Mouse (Mus musculus) heart, embryonic 11.5 days (tissue): ENCODE results near the gene Tmem219. TPM values are rescaled to one million over a fixed set of nuclear protein-coding genes. Genes with fewer than 3 reads are reported as not detected.
A peak's percentile ranks its signal among the peaks of the same experiment; 100 is the strongest.

Experiments
- ATAC-seq: fragments of 200-750 bp; cut with Nextera tagmentation; replicated peaks from 2 replicates; pipeline ENCODE4 v1.8.0; 2017; ENCODE audit warnings: moderate library complexity; ENCODE audit not compliant: insufficient number of reproducible peaks, low FRiP score, low TSS enrichment
- H3K27ac ChIP-seq: fragments of 300-500 bp; sonication (generic); 2 replicates; pipeline ENCODE4 v1.5.1; 2014; ENCODE audit warnings: mild to moderate bottlenecking, low read depth, low read length
- H3K27me3 ChIP-seq: fragments of 300-500 bp; sonication (generic); 2 replicates; pipeline ENCODE4 v1.6.1; 2014; ENCODE audit warnings: mild to moderate bottlenecking, low read length, mixed read lengths; ENCODE audit not compliant: control insufficient read depth, insufficient read depth
- H3K36me3 ChIP-seq: fragments of 300-500 bp; sonication (generic); 2 replicates; pipeline ENCODE4 v1.6.1; 2014; ENCODE audit warnings: mild to moderate bottlenecking, low read length, moderate library complexity, mixed read lengths; ENCODE audit not compliant: control insufficient read depth, insufficient read depth
- H3K4me1 ChIP-seq: fragments of 300-500 bp; sonication (generic); 2 replicates; pipeline ENCODE4 v1.6.1; 2014; ENCODE audit warnings: low read length; ENCODE audit not compliant: control insufficient read depth, insufficient read depth
- H3K4me2 ChIP-seq: fragments of 300-500 bp; sonication (generic); 2 replicates; pipeline ENCODE4 v1.6.1; 2014; ENCODE audit warnings: mild to moderate bottlenecking, moderate library complexity
- H3K4me3 ChIP-seq: fragments of 300-500 bp; sonication (generic); 2 replicates; pipeline ENCODE4 v1.5.1; 2014; ENCODE audit warnings: low read depth, low read length
- H3K9ac ChIP-seq: fragments of 300-500 bp; sonication (generic); 2 replicates; pipeline ENCODE4 v1.6.1; 2014; ENCODE audit warnings: mild to moderate bottlenecking, low read depth, low read length, moderate library complexity
- H3K9me3 ChIP-seq: fragments of 300-500 bp; sonication (generic); replicated peaks from 2 replicates; pipeline ENCODE4 v1.6.1; 2016; ENCODE audit warnings: low read length; ENCODE audit not compliant: control insufficient read depth
- WGBS: fragments of 180-500 bp; shearing (Covaris S2); extraction: QIAGEN DNeasy Blood & Tissue Kit; methylation state at CpG from one replicate; pipeline ENCODE4 v1.1.7; 2014; ENCODE audit not compliant: insufficient replicate concordance; 5-methylcytosine and 5-hydroxymethylcytosine counted together
- polyA plus RNA-seq: library from polyadenylated mRNA; unstranded; fragments of >200 nt; fragmentation: Nextera tagmentation; extraction: Ambion mirVana; gene quantifications from 2 replicates; pipeline ENCODE4 v1.2.1, GENCODE M21; 2014

Gene Tmem219
- 13.5 and 18.3 TPM in 2 replicates for polyA plus RNA-seq

- Histone ChIP-seq H3K27ac (no peak within 1 kb of the TSS), H3K9me3 (no peaks in the 10 kb centered on the region)
These were observed at the start of gene Tmem219 for GRCm38 (mm10) chr7:126922624-126923060. Gene Tmem219, minus strand, starts transcription at chr7:126922917.

GRCm38 (mm10) chr7:126967361-126967760 lies 44.6 kb upstream of the Tmem219 start:
- Histone ChIP-seq H3K27me3 (peaks cover 21% of the 10 kb centered on the region), H3K4me1 (no peaks in the 10 kb centered on the region), H3K4me2 (no peak overlapping the region), H3K4me3 (no peak overlapping the region), H3K9me3 (no peaks in the 10 kb centered on the region), H3K27ac (no peak overlapping the region), H3K36me3 (no peaks in the 10 kb centered on the region), H3K9ac (no peak overlapping the region)
- ATAC-seq: no peak
- WGBS: 55% methylated on average over 6 of the region's 6 CpGs

More at GRCm38 (mm10) chr7:126922624-126923060, at the start of gene Tmem219:
- Histone ChIP-seq H3K4me1 (no peaks in the 10 kb centered on the region), H3K9ac (no peak within 1 kb of the TSS; the same call in 1 of the 2 replicates), H3K4me2 (no peak within 1 kb of the TSS), H3K27me3 (no peaks in the 10 kb centered on the region), H3K36me3 (no peaks in the 10 kb centered on the region), H3K4me3 (no peak within 1 kb of the TSS)
- WGBS: 56% methylated on average over 5 of the region's 5 CpGs
- ATAC-seq: no peak

- H3K27ac ChIP-seq: no peak overlapping the region
- H3K9me3 ChIP-seq: no peaks in the 10 kb centered on the region
- no peaks in the 10 kb centered on the region for H3K4me1 ChIP-seq
- no peak overlapping the region for H3K4me2 ChIP-seq
- H3K27me3 ChIP-seq: peaks cover 24% of the 10 kb centered on the region
- no peak for ATAC-seq
- no peak overlapping the region for H3K9ac ChIP-seq
- WGBS: 58% methylated on average over 3 of the region's 3 CpGs
- H3K36me3 ChIP-seq: no peaks in the 10 kb centered on the region
- H3K4me3 ChIP-seq: no peak overlapping the region
These were observed 42.9 kb upstream of the Tmem219 start for GRCm38 (mm10) chr7:126965568-126965967.

GRCm38 (mm10) chr7:126963548-126964286 lies 41.0 kb upstream of the Tmem219 start:
- Histone ChIP-seq H3K4me3 (no peak overlapping the region), H3K27me3 (peaks cover 24% of the 10 kb centered on the region), H3K4me1 (no peaks in the 10 kb centered on the region), H3K9ac (no peak overlapping the region), H3K27ac (no peak overlapping the region), H3K9me3 (no peaks in the 10 kb centered on the region), H3K36me3 (no peaks in the 10 kb centered on the region), H3K4me2 (peak overlapping the region; percentile 21)
- ATAC-seq: no peak
- 27% methylated on average over 19 of the region's 19 CpGs for WGBS

GRCm38 (mm10) chr7:126961965-126962364 lies 39.2 kb upstream of the Tmem219 start:
- no peak for ATAC-seq
- no peak overlapping the region for H3K9ac ChIP-seq
- no peak overlapping the region for H3K27ac ChIP-seq
- H3K4me3 ChIP-seq: no peak overlapping the region
- WGBS: 69% methylated on average over 4 of the region's 4 CpGs
- no peaks in the 10 kb centered on the region for H3K4me1 ChIP-seq
- peaks cover 24% of the 10 kb centered on the region for H3K27me3 ChIP-seq
- no peak overlapping the region for H3K4me2 ChIP-seq
- no peaks in the 10 kb centered on the region for H3K9me3 ChIP-seq
- H3K36me3 ChIP-seq: no peaks in the 10 kb centered on the region

- Histone ChIP-seq H3K4me1 (no peaks in the 10 kb centered on the region), H3K4me2 (no peak overlapping the region), H3K9ac (no peak overlapping the region), H3K27ac (no peak overlapping the region), H3K36me3 (no peaks in the 10 kb centered on the region), H3K4me3 (no peak overlapping the region), H3K27me3 (peaks cover 24% of the 10 kb centered on the region), H3K9me3 (no peaks in the 10 kb centered on the region)
- no peak for ATAC-seq
- 79% methylated on average over 5 of the region's 5 CpGs for WGBS
These were observed 38.4 kb upstream of the Tmem219 start for GRCm38 (mm10) chr7:126961095-126961494.

- 67% methylated on average over 9 of the region's 9 CpGs for WGBS
These were observed 37.1 kb upstream of the Tmem219 start for GRCm38 (mm10) chr7:126959780-126960179.

GRCm38 (mm10) chr7:126955125-126955524 lies 32.4 kb upstream of the Tmem219 start:
- Histone ChIP-seq H3K9ac (no peak overlapping the region), H3K27ac (no peak overlapping the region), H3K9me3 (no peaks in the 10 kb centered on the region), H3K4me3 (no peak overlapping the region), H3K4me2 (no peak overlapping the region), H3K36me3 (no peaks in the 10 kb centered on the region), H3K27me3 (peaks cover 34% of the 10 kb centered on the region), H3K4me1 (peaks cover 6% of the 10 kb centered on the region; the same call in 1 of the 2 replicates)
- 59% methylated on average over 3 of the region's 3 CpGs for WGBS
- no peak for ATAC-seq

More at GRCm38 (mm10) chr7:126959780-126960179, 37.1 kb upstream of the Tmem219 start:
- Histone ChIP-seq H3K9ac (no peak overlapping the region), H3K27me3 (peaks cover 24% of the 10 kb centered on the region), H3K27ac (no peak overlapping the region), H3K9me3 (no peaks in the 10 kb centered on the region), H3K4me2 (no peak overlapping the region), H3K4me3 (no peak overlapping the region), H3K36me3 (no peaks in the 10 kb centered on the region), H3K4me1 (no peaks in the 10 kb centered on the region)
- ATAC-seq: no peak

- no peak overlapping the region for H3K9ac ChIP-seq
- H3K27me3 ChIP-seq: peaks cover 49% of the 10 kb centered on the region
- no peaks in the 10 kb centered on the region for H3K36me3 ChIP-seq
- H3K9me3 ChIP-seq: no peaks in the 10 kb centered on the region
- WGBS: 0% methylated on average over 8 of the region's 8 CpGs
- no peak for ATAC-seq
- H3K4me1 ChIP-seq: peaks cover 13% of the 10 kb centered on the region
- H3K4me2 ChIP-seq: no peak overlapping the region
- no peak overlapping the region for H3K4me3 ChIP-seq
- no peak overlapping the region for H3K27ac ChIP-seq
These were observed 29.9 kb upstream of the Tmem219 start for GRCm38 (mm10) chr7:126952646-126953045.
